Mouse (Mus musculus): ENCODE data around the gene Gm26620. TPM values are rescaled to one million over a fixed set of nuclear protein-coding genes. Genes with fewer than 3 reads are reported as not detected.
A peak's percentile ranks its signal among the peaks of the same experiment; 100 is the strongest.

The Gm26620 gene
- polyA plus RNA-seq, 1 experiment from 2014 or later = 1.3 TPM

DNA sequence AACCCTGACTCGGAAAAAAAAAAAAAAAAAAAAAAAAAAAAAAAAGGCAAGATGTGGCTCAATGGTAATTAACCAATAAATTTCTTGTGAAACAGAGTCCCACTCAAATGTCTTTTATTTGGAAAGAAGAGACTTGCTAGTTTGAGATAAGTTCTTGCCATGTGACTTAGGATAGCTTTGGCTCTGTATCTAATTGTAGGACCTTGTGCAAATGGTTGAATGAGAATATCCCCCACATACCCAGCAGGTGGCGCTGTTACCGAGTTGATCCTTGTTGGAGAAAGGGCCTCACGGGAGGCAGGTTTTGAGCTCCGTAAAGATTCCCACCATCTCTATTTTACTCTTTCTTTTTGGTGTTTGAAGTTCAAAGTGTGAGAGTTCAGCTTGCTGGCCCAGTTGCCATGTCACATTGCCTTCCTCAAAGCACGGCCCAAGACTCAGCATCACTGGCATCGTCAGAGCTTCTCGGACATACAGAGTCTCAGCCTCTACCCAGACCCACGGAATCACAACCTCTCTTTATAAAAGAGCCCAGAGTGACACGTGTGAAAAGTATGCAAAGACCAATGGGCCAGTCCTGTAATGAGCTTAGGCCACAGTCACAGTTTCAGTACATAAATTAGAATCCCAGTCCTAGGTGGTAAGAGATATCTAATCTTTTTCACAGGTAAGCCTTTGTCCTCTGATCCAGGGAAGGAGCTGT lies 16.8 kb downstream of the Gm26620 start:
- Histone ChIP-seq H3K4me1 (ENCODE audit: control insufficient read depth, insufficient read depth, low read depth, low read length) (no peaks in the 10 kb centered on the region), H3K36me3 (ENCODE audit: control insufficient read depth, insufficient read depth, low read length) (no peaks in the 10 kb centered on the region), H3K9ac (ENCODE audit: low read depth, low read length) (no peak overlapping the region), H3K27me3 (replicated peaks; ENCODE audit: control insufficient read depth, insufficient read depth, low read length) (peaks cover 2% of the 10 kb centered on the region), H3K4me2 (ENCODE audit: low read length) (peak overlapping the region; percentile 32), H3K9me3 (ENCODE audit: control insufficient read depth, low read length) (no peaks in the 10 kb centered on the region), H3K27ac (ENCODE audit: low read depth, low read length) (no peak overlapping the region), H3K4me3 (ENCODE audit: low read length) (peak overlapping the region; percentile 14; the same call in 1 of the 2 replicates)
- ATAC-seq = peak; percentile 72
- 33% methylated on average over 10 of the region's 10 CpGs for WGBS

DNA sequence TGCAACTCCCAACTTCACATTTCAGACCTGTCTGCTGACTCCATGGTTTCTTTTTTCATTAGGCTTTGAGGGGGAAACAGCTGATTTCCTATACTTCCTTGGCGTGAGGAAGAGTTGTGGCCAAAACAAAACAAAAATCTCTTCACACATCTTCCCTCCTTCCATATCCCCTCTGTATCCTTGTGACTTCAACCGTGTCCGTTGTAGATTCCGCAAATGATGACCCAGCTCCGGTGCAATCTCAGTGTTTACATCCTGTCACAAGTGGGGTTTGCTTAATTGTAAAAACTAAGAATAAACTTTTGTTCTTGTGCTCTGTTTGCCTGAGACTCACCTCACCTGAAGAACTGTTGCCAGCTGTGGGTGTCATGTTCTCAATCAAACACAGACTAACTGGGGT lies 18.6 kb downstream of the Gm26620 start:
- H3K36me3 ChIP-seq (ENCODE audit: control insufficient read depth, insufficient read depth, low read length) = no peaks in the 10 kb centered on the region
- no peaks in the 10 kb centered on the region for H3K9me3 ChIP-seq (ENCODE audit: control insufficient read depth, low read length)
- H3K27ac ChIP-seq (ENCODE audit: low read depth, low read length) = no peak overlapping the region
- no peak overlapping the region for H3K4me2 ChIP-seq (ENCODE audit: low read length)
- no peak for ATAC-seq
- H3K4me1 ChIP-seq (ENCODE audit: control insufficient read depth, insufficient read depth, low read depth, low read length) = peaks cover 5% of the 10 kb centered on the region
- H3K27me3 ChIP-seq (replicated peaks; ENCODE audit: control insufficient read depth, insufficient read depth, low read length) = peaks cover 2% of the 10 kb centered on the region
- 83% methylated on average over 5 of the region's 5 CpGs for WGBS
- H3K4me3 ChIP-seq (ENCODE audit: low read length) = no peak overlapping the region
- H3K9ac ChIP-seq (ENCODE audit: low read depth, low read length) = no peak overlapping the region

DNA sequence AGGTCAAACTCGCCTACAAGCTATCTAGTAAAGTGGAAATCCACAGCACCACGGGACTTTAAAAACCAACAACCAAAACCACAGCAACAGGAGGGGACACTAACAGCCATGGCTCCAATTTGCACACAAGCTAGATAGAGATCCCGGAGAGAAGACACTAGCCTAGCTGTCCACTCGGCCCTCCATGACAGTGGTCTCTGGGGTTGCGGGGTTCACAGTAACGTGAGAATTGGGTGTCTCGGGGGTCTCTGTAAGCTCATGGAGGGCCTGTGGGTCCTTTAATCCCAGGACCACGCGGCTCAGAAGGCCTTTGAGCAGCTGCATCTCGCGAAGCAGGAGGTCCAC lies 22.2 kb downstream of the Gm26620 start:
- Histone ChIP-seq H3K36me3 (ENCODE audit: control insufficient read depth, insufficient read depth, low read length) (no peaks in the 10 kb centered on the region), H3K9me3 (ENCODE audit: control insufficient read depth, low read length) (no peaks in the 10 kb centered on the region), H3K4me2 (ENCODE audit: low read length) (peak overlapping the region; percentile 97), H3K27ac (ENCODE audit: low read depth, low read length) (no peak overlapping the region), H3K27me3 (replicated peaks; ENCODE audit: control insufficient read depth, insufficient read depth, low read length) (peaks cover 2% of the 10 kb centered on the region), H3K9ac (ENCODE audit: low read depth, low read length) (peak overlapping the region; percentile 71), H3K4me1 (ENCODE audit: control insufficient read depth, insufficient read depth, low read depth, low read length) (peaks cover 7% of the 10 kb centered on the region), H3K4me3 (ENCODE audit: low read length) (peak overlapping the region; percentile 66)
- 20% methylated on average over 11 of the region's 11 CpGs for WGBS
- ATAC-seq = 0 out of 2 replicates have a peak, but pooled peaks have one; percentile 5

DNA sequence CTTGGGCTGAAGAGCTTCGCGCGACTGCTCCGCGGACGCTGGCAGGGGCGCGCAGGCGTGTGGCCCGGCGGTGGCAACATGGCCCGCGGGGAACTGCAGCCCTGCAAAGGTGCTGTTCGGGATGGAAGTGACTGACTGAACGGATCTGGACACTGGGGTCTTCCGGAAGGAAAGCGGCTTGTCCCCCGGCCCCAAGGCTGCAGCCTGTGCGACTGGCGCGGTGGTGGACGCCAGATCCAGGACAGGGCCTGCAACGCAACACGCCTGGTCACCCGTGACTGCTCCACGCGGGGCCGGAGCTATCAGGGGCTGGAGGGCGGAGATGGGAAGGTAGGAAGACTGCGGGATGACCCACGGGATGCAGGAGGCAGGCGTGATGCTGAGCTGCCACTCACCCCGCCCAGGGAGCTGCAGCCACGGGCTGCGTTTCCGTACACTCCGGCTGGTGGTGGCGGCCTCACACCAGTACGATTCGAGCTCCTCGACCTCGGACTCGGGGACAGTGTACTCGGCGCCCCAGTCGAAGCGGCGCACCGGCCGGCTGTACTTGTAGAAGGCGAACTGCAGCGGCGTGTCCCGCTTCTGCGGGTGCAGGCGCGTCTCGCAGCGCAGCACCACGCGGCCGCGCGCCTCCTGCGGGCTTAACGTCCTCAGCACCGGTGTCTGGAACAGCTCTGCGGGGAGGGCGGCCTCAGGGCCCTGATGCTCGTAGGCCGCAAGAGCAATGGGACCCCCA lies 22.8 kb downstream of the Gm26620 start:
- Histone ChIP-seq H3K36me3 (ENCODE audit: control insufficient read depth, insufficient read depth, low read length) (no peaks in the 10 kb centered on the region), H3K9me3 (ENCODE audit: control insufficient read depth, low read length) (no peaks in the 10 kb centered on the region), H3K27ac (ENCODE audit: low read depth, low read length) (0 out of 2 replicates have a peak overlapping the region, but pooled peaks have one; percentile 4), H3K4me1 (ENCODE audit: control insufficient read depth, insufficient read depth, low read depth, low read length) (peaks cover 7% of the 10 kb centered on the region), H3K4me3 (ENCODE audit: low read length) (peak overlapping the region; percentile 66), H3K27me3 (replicated peaks; ENCODE audit: control insufficient read depth, insufficient read depth, low read length) (peaks cover 2% of the 10 kb centered on the region), H3K9ac (ENCODE audit: low read depth, low read length) (peak overlapping the region; percentile 71), H3K4me2 (ENCODE audit: low read length) (peak overlapping the region; percentile 97)
- under 1% methylated on average over 68 of the region's 71 CpGs for WGBS
- peak; percentile 82 for ATAC-seq

DNA sequence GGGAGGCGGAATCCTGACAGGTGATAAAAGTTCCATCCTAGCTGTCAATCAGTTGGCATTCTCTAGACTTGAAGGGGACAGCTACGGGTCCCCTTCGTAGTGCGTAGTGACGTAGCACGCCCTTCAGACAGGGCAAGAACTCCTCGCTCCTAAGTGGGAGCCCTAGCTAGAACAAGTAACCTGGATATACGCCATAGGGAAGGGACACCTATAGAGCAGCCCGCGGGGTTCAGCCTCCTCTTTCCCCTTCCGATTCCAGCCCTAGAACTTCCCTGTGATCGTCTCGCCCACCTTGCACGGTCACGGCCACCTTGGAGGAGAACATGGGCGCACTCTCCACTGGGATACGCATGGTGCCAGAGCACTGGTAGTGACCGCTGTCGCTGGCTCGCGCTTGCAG lies 23.5 kb downstream of the Gm26620 start:
- ATAC-seq = peak; percentile 76
- H3K27me3 ChIP-seq (replicated peaks; ENCODE audit: control insufficient read depth, insufficient read depth, low read length) = peaks cover 2% of the 10 kb centered on the region
- 4% methylated on average over 19 of the region's 21 CpGs for WGBS

DNA sequence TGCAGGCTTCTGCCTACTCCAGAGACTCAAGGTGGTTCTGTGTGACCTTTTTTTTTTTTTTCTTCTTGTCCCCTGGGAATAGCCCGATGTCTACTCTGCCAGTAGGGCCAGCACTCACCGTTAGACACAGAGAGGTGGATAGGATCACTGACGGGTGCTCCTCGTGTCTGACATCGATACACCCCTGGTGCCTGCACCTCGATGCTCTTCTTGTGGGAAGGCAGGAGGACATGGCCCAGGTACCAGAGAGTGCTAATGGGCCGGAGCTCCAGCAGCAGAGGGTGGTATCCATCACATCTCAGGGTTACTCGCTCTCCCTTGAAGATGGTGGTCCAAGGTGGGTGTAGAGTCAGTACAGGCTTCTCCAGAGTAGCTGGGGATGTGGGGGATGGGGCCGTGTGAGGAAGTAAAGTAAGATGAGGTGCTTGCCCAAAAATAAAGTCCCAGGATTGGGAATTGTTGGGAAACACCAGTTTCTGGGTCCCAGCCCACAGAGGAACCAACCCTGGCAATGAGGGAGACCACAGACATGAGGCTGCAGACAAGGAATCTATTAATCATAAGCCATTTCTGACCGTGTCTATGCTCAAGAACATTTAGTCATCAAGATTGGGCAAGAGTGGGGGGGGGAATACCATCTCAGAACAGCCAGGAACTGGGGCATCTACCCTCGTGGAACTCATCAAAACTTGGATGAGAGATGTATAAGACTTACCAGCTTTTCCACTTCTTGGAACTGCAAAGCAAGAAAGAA lies 27.2 kb downstream of the Gm26620 start:
- H3K36me3 ChIP-seq (ENCODE audit: control insufficient read depth, insufficient read depth, low read length) = no peaks in the 10 kb centered on the region
- no peaks in the 10 kb centered on the region for H3K9me3 ChIP-seq (ENCODE audit: control insufficient read depth, low read length)
- H3K4me2 ChIP-seq (ENCODE audit: low read length) = no peak overlapping the region
- no peak for ATAC-seq
- H3K4me3 ChIP-seq (ENCODE audit: low read length) = no peak overlapping the region
- H3K27ac ChIP-seq (ENCODE audit: low read depth, low read length) = no peak overlapping the region
- H3K4me1 ChIP-seq (ENCODE audit: control insufficient read depth, insufficient read depth, low read depth, low read length) = peaks cover 7% of the 10 kb centered on the region
- WGBS = 83% methylated on average over 11 of the region's 11 CpGs
- no peaks in the 10 kb centered on the region; the same call in 1 of the 2 replicates for H3K27me3 ChIP-seq (replicated peaks; ENCODE audit: control insufficient read depth, insufficient read depth, low read length)
- no peak overlapping the region for H3K9ac ChIP-seq (ENCODE audit: low read depth, low read length)

More for the DNA sequence above, 23.5 kb downstream of the Gm26620 start:
- Histone ChIP-seq H3K9ac (ENCODE audit: low read depth, low read length) (peak overlapping the region; percentile 71), H3K9me3 (ENCODE audit: control insufficient read depth, low read length) (no peaks in the 10 kb centered on the region), H3K36me3 (ENCODE audit: control insufficient read depth, insufficient read depth, low read length) (no peaks in the 10 kb centered on the region), H3K4me2 (ENCODE audit: low read length) (peak overlapping the region; percentile 97), H3K4me3 (ENCODE audit: low read length) (peak overlapping the region; percentile 66), H3K4me1 (ENCODE audit: control insufficient read depth, insufficient read depth, low read depth, low read length) (peaks cover 7% of the 10 kb centered on the region), H3K27ac (ENCODE audit: low read depth, low read length) (no peak overlapping the region)

DNA sequence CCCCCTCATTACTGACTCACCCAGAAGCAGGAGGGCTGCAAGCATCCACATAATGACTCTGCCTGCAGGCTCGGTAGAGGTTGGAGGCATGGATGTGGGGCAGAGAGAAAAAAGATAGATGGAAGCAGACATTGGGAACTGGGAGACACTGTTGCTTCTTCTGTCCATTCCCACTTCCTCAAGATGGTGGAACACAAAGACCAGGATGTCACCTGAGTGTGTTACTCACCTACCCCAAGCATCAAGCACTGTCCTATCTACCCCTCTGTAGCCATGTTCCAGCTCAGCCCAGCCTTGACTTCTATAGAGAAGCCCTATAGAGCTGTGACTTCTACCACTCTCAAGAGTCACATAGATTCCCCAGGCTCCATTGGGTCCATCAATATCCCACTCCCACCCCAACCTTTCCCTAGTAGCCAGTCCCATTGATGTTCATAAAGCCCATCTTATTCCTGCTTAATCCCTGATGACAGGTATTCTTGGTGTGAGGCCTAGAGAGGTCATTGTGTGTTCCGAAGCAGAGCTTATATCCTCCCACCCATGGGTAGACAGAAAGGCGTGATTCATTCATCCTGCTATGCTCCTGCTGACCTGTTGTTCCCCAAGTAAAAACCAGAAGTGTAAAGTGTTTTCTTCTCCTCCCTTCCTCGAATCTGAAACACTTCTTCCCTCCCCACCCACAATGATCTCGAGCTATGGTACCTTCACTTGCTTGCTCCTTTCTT lies 28.2 kb downstream of the Gm26620 start, which contains the start of gene Fcrlb:
TSS of gene Fcrlb (minus strand) at position 51 of the 725 bp plus-strand sequence.
- Histone ChIP-seq H3K9me3 (ENCODE audit: control insufficient read depth, low read length) (no peaks in the 10 kb centered on the region), H3K36me3 (ENCODE audit: control insufficient read depth, insufficient read depth, low read length) (no peaks in the 10 kb centered on the region), H3K27ac (ENCODE audit: low read depth, low read length) (no peak within 1 kb of the TSS), H3K27me3 (replicated peaks; ENCODE audit: control insufficient read depth, insufficient read depth, low read length) (no peaks in the 10 kb centered on the region; the same call in 1 of the 2 replicates), H3K4me2 (ENCODE audit: low read length) (no peak within 1 kb of the TSS), H3K4me1 (ENCODE audit: control insufficient read depth, insufficient read depth, low read depth, low read length) (peaks cover 6% of the 10 kb centered on the region), H3K4me3 (ENCODE audit: low read length) (no peak within 1 kb of the TSS), H3K9ac (ENCODE audit: low read depth, low read length) (no peak within 1 kb of the TSS)
- 71% methylated on average over 5 of the region's 5 CpGs for WGBS
- ATAC-seq = no peak

DNA sequence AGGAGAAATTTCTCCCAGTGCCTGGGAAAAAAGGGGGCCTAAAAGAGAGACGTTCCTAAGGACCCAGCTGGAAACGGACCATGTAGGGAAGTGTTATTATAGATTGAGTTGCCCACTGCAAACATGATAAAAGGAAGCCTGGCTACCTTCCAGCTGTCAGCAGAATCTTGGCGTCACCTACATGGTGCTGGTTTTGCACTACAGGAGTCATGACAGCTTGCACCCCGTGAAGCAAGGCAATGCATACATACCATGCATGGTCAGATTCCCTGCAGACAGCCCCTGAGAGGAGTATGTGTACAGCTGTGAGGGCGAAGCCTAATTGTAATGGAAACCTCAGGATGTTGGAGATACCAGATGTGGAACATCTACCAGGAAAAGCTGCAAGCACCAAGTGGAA lies 30.8 kb downstream of the Gm26620 start:
- no peaks in the 10 kb centered on the region for H3K4me1 ChIP-seq (ENCODE audit: control insufficient read depth, insufficient read depth, low read depth, low read length)
- H3K4me3 ChIP-seq (ENCODE audit: low read length) = no peak overlapping the region
- H3K36me3 ChIP-seq (ENCODE audit: control insufficient read depth, insufficient read depth, low read length) = no peaks in the 10 kb centered on the region
- H3K9ac ChIP-seq (ENCODE audit: low read depth, low read length) = no peak overlapping the region
- no peaks in the 10 kb centered on the region for H3K27me3 ChIP-seq (replicated peaks; ENCODE audit: control insufficient read depth, insufficient read depth, low read length)
- ATAC-seq = no peak
- 68% methylated on average over 5 of the region's 5 CpGs for WGBS
- H3K27ac ChIP-seq (ENCODE audit: low read depth, low read length) = no peak overlapping the region
- H3K4me2 ChIP-seq (ENCODE audit: low read length) = no peak overlapping the region
- H3K9me3 ChIP-seq (ENCODE audit: control insufficient read depth, low read length) = no peaks in the 10 kb centered on the region
